Mouse (Mus musculus): ENCODE measurements around the gene Ppp3r1.
"Not testable (repeated sequence)": the region's sequence is repeated elsewhere in the genome, so short reads cannot be mapped to it uniquely, and the experiment has no call there.

Ppp3r1 gene

GRCm38 (mm10) chr11:17232792-17233191 lies 73.7 kb downstream of the Ppp3r1 start:
- no peaks in the 10 kb centered on the region for H3K27me3 ChIP-seq (ENCODE audit: control insufficient read depth, insufficient read depth, low read length, poor library complexity, severe bottlenecking)
- peaks cover 4% of the 10 kb centered on the region; the same call in 1 of the 2 replicates for H3K36me3 ChIP-seq (ENCODE audit: control insufficient read depth, insufficient read depth, low read length, poor library complexity, severe bottlenecking)
- DNase-seq (ENCODE audit: low read depth, low spot score): no peak

- no peak for DNase-seq (ENCODE audit: low read depth, low spot score)
- Histone ChIP-seq H3K27me3 (ENCODE audit: control insufficient read depth, insufficient read depth, low read length, poor library complexity, severe bottlenecking) (no peaks in the 10 kb centered on the region), H3K36me3 (ENCODE audit: control insufficient read depth, insufficient read depth, low read length, poor library complexity, severe bottlenecking) (no peaks in the 10 kb centered on the region)
Observed at GRCm38 (mm10) chr11:17236449-17237037, 77.5 kb downstream of the Ppp3r1 start.

GRCm38 (mm10) chr11:17238598-17238997 lies 79.5 kb downstream of the Ppp3r1 start:
- not testable (repeated sequence) for H3K36me3 ChIP-seq (ENCODE audit: control insufficient read depth, insufficient read depth, low read length, poor library complexity, severe bottlenecking); H3K27me3 ChIP-seq (ENCODE audit: control insufficient read depth, insufficient read depth, low read length, poor library complexity, severe bottlenecking); DNase-seq (ENCODE audit: low read depth, low spot score)

GRCm38 (mm10) chr11:17248715-17249114 lies 89.7 kb downstream of the Ppp3r1 start:
- DNase-seq (ENCODE audit: low read depth, low spot score): no peak
- no peaks in the 10 kb centered on the region; the same call in 1 of the 2 replicates for H3K27me3 ChIP-seq (ENCODE audit: control insufficient read depth, insufficient read depth, low read length, poor library complexity, severe bottlenecking)
- H3K36me3 ChIP-seq (ENCODE audit: control insufficient read depth, insufficient read depth, low read length, poor library complexity, severe bottlenecking): 0 out of 2 replicates have a peak, but pooled peaks cover 2% of the 10 kb centered on the region
